Mouse (Mus musculus): ENCODE measurements at regions not wholly inside any gene's neighbourhood (a gene's known extent, or its start where the extent isn't known, plus 50 kb on each side); places are given as distances from the start of the nearest gene placed in this dataset.

DNA sequence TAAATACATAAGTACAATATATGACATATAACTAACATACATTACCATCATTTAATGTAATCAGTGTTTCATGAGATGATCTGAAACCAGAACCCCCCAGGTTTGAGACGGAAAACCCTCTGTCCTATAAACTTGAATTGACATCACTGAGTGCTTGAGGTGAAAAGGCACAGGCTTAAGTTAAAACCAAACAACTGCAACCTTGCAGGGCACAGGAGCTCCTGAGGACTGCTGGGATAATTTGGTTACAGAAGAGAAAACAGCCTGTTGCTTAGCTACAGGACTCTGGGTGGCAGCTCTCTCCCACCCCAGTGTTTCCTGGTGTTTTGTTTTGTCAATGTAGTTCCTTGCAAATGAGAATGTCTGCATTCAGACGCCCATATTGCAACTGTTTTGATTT is 259.5 kb downstream of the Etv1 start:
- Histone ChIP-seq H3K27me3 (replicated peaks; ENCODE audit: control insufficient read depth, insufficient read depth, low read length) (no peaks in the 10 kb centered on the region), H3K9me3 (ENCODE audit: control insufficient read depth, low read length) (0 out of 2 replicates have a peak, but pooled peaks cover 4% of the 10 kb centered on the region), H3K9ac (ENCODE audit: low read length) (no peak overlapping the region), H3K27ac (ENCODE audit: low read depth) (no peak overlapping the region), H3K36me3 (ENCODE audit: control insufficient read depth, insufficient read depth, low read length) (no peaks in the 10 kb centered on the region), H3K4me3 (ENCODE audit: low read depth, low read length) (no peak overlapping the region), H3K4me1 (replicated peaks; ENCODE audit: control insufficient read depth, insufficient read depth, low read length) (no peaks in the 10 kb centered on the region; the same call in 1 of the 2 replicates), H3K4me2 (ENCODE audit: low read length) (no peak overlapping the region)
- DNase-seq (ENCODE audit: low spot score) = no peak
- 21% methylated on average over 2 of the region's 2 CpGs for WGBS
- ATAC-seq (replicated peaks; ENCODE audit: low FRiP score, low TSS enrichment, low read depth) = no peak

DNA sequence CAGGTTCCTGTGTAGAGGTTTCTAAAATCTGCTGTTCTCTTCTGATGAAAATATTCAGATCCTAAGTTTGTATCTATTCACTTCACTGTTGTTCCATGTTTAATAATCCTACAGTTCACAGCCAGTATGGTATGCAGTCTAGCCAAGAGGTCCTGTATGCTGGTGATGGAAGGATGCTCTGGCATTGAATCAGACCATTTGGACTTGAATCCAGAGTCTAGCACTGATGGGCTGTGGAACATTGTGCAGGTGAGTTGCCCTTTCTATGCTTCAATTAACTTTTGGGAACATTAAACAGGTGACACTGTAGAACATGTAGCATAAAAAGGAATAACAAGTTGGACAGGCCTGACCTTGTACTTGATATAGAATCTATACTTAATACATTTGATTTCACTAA is 267.9 kb downstream of the Etv1 start:
- Histone ChIP-seq H3K27ac (ENCODE audit: low read depth) (no peak overlapping the region), H3K4me1 (replicated peaks; ENCODE audit: control insufficient read depth, insufficient read depth, low read length) (no peaks in the 10 kb centered on the region), H3K4me2 (ENCODE audit: low read length) (no peak overlapping the region), H3K4me3 (ENCODE audit: low read depth, low read length) (no peak overlapping the region), H3K9me3 (ENCODE audit: control insufficient read depth, low read length) (no peaks in the 10 kb centered on the region), H3K9ac (ENCODE audit: low read length) (no peak overlapping the region), H3K27me3 (replicated peaks; ENCODE audit: control insufficient read depth, insufficient read depth, low read length) (no peaks in the 10 kb centered on the region), H3K36me3 (ENCODE audit: control insufficient read depth, insufficient read depth, low read length) (no peaks in the 10 kb centered on the region)
- ATAC-seq (replicated peaks; ENCODE audit: low FRiP score, low TSS enrichment, low read depth) = no peak
- DNase-seq (ENCODE audit: low spot score) = no peak

DNA sequence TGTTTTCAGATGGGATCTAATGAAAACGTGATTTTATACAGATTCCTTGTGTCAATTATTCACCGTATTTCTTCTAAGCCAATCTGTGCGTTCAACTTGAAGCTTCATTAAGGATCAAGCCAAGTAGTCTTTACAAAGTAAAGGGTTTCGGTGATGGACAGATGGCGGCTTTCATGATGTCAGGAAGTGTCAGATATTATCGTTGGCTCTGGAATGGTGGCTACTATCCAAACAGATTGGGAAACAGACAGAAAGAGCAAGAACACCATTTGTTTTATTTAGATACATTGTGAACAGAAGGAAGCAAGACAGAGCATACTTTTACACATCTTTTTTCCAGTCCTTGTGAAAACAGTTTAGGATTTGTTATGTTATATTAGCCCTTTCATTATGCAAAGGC is 269.3 kb downstream of the Etv1 start:
- H3K27me3 ChIP-seq (replicated peaks; ENCODE audit: control insufficient read depth, insufficient read depth, low read length) = no peaks in the 10 kb centered on the region
- H3K9ac ChIP-seq (ENCODE audit: low read length) = no peak overlapping the region
- DNase-seq (ENCODE audit: low spot score) (no peak), ATAC-seq (replicated peaks; ENCODE audit: low FRiP score, low TSS enrichment, low read depth) (no peak)
- H3K36me3 ChIP-seq (ENCODE audit: control insufficient read depth, insufficient read depth, low read length) = no peaks in the 10 kb centered on the region
- H3K4me3 ChIP-seq (ENCODE audit: low read depth, low read length) = no peak overlapping the region
- no peak overlapping the region for H3K4me2 ChIP-seq (ENCODE audit: low read length)
- H3K9me3 ChIP-seq (ENCODE audit: control insufficient read depth, low read length) = no peaks in the 10 kb centered on the region
- no peaks in the 10 kb centered on the region for H3K4me1 ChIP-seq (replicated peaks; ENCODE audit: control insufficient read depth, insufficient read depth, low read length)
- no peak overlapping the region; the same call in 1 of the 2 replicates for H3K27ac ChIP-seq (ENCODE audit: low read depth)
- WGBS = 53% methylated on average over 6 of the region's 6 CpGs

DNA sequence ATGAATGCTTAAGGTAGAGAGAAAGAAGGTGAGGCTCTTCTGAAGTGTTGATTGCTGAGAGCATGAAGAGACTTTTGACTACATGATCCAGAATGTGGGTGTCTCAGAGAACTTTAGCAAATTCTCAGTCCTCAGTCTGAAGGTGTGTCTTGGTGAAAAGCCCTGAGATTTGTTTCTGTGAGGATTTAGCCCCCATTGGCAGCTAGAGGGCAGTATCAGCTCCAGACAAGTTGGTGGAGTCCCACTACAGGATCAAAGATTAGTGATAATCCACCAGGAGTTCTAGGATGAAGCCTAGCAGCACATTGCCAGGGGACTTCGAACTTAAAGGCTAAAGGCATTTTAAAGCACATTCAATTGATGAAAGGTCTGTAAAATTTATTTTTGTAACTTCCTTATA is 269.8 kb downstream of the Etv1 start:
- DNase-seq (ENCODE audit: low spot score) (no peak), ATAC-seq (replicated peaks; ENCODE audit: low FRiP score, low TSS enrichment, low read depth) (no peak)
- Histone ChIP-seq H3K27ac (ENCODE audit: low read depth) (no peak overlapping the region), H3K4me1 (replicated peaks; ENCODE audit: control insufficient read depth, insufficient read depth, low read length) (no peaks in the 10 kb centered on the region), H3K4me3 (ENCODE audit: low read depth, low read length) (no peak overlapping the region), H3K27me3 (replicated peaks; ENCODE audit: control insufficient read depth, insufficient read depth, low read length) (no peaks in the 10 kb centered on the region), H3K4me2 (ENCODE audit: low read length) (no peak overlapping the region), H3K9me3 (ENCODE audit: control insufficient read depth, low read length) (no peaks in the 10 kb centered on the region), H3K36me3 (ENCODE audit: control insufficient read depth, insufficient read depth, low read length) (no peaks in the 10 kb centered on the region), H3K9ac (ENCODE audit: low read length) (no peak overlapping the region)
- 84% methylated on average over 1 of the region's 1 CpGs for WGBS

DNA sequence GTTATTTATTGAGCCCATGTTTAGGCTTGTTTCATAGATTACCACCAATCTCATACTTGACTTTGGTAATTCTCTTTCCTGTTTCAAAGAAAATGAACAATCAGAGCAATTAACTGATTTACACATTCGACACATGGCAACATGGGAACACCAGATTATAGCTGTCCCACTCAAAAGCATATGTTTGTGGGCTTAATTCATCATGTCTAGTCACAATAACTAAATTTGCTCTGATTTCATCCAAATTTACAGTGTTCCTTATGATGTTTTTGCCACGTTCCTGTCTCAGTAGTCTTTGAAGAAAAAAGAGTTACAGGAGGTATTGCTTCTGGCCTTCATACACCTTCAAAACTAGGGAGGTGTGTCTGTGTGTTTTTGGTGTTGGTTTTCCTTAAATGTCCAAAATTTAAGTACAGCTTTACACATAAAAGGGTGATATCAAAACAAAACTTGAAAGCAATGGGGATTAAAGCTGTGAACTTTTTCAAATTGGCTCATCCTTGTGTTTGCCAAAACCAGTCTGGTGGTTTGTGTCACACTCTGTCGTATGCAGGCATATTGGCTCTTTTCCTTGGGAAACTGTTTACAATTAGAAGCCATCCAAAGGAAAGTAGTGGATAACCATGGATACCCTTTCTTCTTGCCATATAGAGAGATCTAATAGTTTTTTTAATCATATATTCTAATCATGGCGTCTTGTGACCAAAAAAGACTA is 291.3 kb downstream of the Etv1 start:
- no peak overlapping the region for H3K27ac ChIP-seq (ENCODE audit: low read depth)
- ATAC-seq (replicated peaks; ENCODE audit: low FRiP score, low TSS enrichment, low read depth) = no peak
- H3K36me3 ChIP-seq (ENCODE audit: control insufficient read depth, insufficient read depth, low read length) = no peaks in the 10 kb centered on the region
- DNase-seq (ENCODE audit: low spot score) = no peak
- H3K4me3 ChIP-seq (ENCODE audit: low read depth, low read length) = no peak overlapping the region
- no peaks in the 10 kb centered on the region for H3K27me3 ChIP-seq (replicated peaks; ENCODE audit: control insufficient read depth, insufficient read depth, low read length)
- no peak overlapping the region for H3K4me2 ChIP-seq (ENCODE audit: low read length)
- no peaks in the 10 kb centered on the region for H3K9me3 ChIP-seq (ENCODE audit: control insufficient read depth, low read length)
- no peaks in the 10 kb centered on the region for H3K4me1 ChIP-seq (replicated peaks; ENCODE audit: control insufficient read depth, insufficient read depth, low read length)
- 82% methylated on average over 4 of the region's 4 CpGs for WGBS
- H3K9ac ChIP-seq (ENCODE audit: low read length) = no peak overlapping the region

DNA sequence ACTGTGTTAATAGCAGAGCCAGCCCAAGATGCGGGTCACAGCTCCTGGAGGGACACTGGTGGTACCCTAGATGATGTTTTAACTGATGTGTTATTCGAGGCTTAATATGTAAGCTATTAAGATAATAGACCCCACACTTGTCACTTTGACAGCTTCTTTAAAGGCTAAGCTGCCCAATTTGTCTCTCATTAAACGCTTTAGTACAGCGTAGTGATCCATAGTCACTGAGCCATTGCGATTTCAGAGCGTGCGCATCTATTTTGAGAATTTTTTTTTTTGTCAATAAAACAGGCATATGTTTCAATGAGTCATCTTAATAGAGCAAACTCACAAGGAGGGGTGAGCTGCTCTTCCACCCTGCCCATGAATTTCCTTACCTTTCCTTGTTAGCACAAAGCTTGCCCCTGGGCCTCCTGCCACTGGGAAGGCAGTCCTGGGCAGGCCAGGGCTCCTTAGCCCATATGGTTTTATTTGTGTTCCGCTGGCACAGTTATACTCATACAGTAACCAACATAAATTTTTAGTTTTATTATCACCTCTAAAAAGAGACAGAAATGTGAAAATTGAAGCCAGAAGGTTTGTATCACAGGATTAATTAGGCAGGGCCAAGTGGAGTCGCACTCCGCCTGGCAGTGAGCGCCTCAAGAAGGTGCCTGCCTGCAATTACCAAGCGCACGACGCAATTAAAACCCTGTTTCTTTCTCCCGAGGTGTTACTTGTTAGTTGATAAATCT is 294.3 kb downstream of the Etv1 start:
- Histone ChIP-seq H3K4me3 (ENCODE audit: low read depth, low read length) (no peak overlapping the region), H3K27ac (ENCODE audit: low read depth) (no peak overlapping the region), H3K4me1 (replicated peaks; ENCODE audit: control insufficient read depth, insufficient read depth, low read length) (no peaks in the 10 kb centered on the region), H3K9ac (ENCODE audit: low read length) (no peak overlapping the region), H3K9me3 (ENCODE audit: control insufficient read depth, low read length) (no peaks in the 10 kb centered on the region), H3K27me3 (replicated peaks; ENCODE audit: control insufficient read depth, insufficient read depth, low read length) (no peaks in the 10 kb centered on the region), H3K36me3 (ENCODE audit: control insufficient read depth, insufficient read depth, low read length) (no peaks in the 10 kb centered on the region), H3K4me2 (ENCODE audit: low read length) (no peak overlapping the region)
- WGBS = 82% methylated on average over 15 of the region's 15 CpGs
- DNase-seq (ENCODE audit: low spot score) (no peak), ATAC-seq (replicated peaks; ENCODE audit: low FRiP score, low TSS enrichment, low read depth) (no peak)

DNA sequence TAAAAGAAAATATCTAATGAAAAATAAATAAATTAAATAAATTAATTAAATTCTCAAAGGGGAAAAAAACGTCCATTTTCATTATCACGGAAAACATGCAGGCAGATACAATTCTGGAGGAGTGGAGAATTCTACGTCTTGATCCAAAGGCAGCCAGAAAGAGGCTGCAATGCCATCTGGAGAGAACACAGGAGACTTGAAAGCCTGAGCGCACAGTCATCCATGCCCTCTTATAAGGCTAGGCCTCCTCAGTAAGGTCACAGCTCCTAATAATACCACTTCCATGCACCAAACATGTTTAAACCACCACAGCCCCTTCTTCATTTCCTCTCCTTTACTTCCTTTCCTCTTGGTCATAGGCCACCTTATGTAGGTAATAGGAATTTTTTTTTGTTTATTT is 307.1 kb downstream of the Etv1 start:
- WGBS = 88% methylated on average over 4 of the region's 4 CpGs

DNA sequence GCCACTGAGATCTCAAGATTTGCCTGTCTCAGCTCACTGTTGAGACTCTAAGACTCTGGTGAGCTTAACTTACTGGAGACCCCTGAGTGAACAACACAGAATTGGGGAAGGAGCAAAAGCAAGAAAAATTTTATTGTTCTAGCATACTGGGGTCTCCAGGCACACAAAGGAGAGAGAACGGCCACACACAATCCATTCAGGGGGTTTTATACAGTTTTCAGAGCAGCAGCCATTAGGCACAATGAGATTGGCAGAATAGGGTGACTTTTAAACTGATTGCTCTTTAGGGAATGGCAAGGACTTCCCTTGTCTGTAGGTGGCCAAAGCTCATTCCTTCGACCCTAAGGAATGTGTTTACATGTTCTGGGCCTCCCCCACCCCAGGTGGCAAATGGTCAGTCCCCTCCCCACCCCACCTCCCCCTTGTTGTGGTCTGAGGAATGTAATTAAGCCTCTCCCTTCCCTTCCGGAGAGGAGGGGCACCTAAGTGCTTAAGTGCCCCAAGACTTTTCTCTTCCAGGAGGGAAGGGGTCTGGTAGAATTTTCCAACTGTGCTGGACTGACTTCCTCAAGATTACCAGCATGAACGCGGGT is 315.6 kb downstream of the Etv1 start:
- Histone ChIP-seq H3K27ac (ENCODE audit: low read depth) (no peak overlapping the region), H3K9me3 (ENCODE audit: control insufficient read depth, low read length) (no peaks in the 10 kb centered on the region), H3K4me2 (ENCODE audit: low read length) (no peak overlapping the region), H3K9ac (ENCODE audit: low read length) (no peak overlapping the region), H3K4me3 (ENCODE audit: low read depth, low read length) (no peak overlapping the region), H3K4me1 (replicated peaks; ENCODE audit: control insufficient read depth, insufficient read depth, low read length) (no peaks in the 10 kb centered on the region), H3K27me3 (replicated peaks; ENCODE audit: control insufficient read depth, insufficient read depth, low read length) (no peaks in the 10 kb centered on the region), H3K36me3 (ENCODE audit: control insufficient read depth, insufficient read depth, low read length) (no peaks in the 10 kb centered on the region)
- WGBS = 28% methylated on average over 5 of the region's 5 CpGs
- DNase-seq (ENCODE audit: low spot score) = no peak
- ATAC-seq (replicated peaks; ENCODE audit: low FRiP score, low TSS enrichment, low read depth) = no peak

More for the DNA sequence above, 307.1 kb downstream of the Etv1 start:
- no peak overlapping the region for H3K9ac ChIP-seq (ENCODE audit: low read length)
- no peak for DNase-seq (ENCODE audit: low spot score)
- H3K27me3 ChIP-seq (replicated peaks; ENCODE audit: control insufficient read depth, insufficient read depth, low read length) = no peaks in the 10 kb centered on the region
- H3K36me3 ChIP-seq (ENCODE audit: control insufficient read depth, insufficient read depth, low read length) = no peaks in the 10 kb centered on the region
- H3K27ac ChIP-seq (ENCODE audit: low read depth) = no peak overlapping the region
- H3K4me3 ChIP-seq (ENCODE audit: low read depth, low read length) = no peak overlapping the region
- no peaks in the 10 kb centered on the region for H3K9me3 ChIP-seq (ENCODE audit: control insufficient read depth, low read length)
- no peaks in the 10 kb centered on the region for H3K4me1 ChIP-seq (replicated peaks; ENCODE audit: control insufficient read depth, insufficient read depth, low read length)
- no peak overlapping the region for H3K4me2 ChIP-seq (ENCODE audit: low read length)
- ATAC-seq (replicated peaks; ENCODE audit: low FRiP score, low TSS enrichment, low read depth) = no peak
